In genomic region chr5:139291811-139292560, GRCm38 (mm10) we compare ENCODE assay signal across 14 mouse cellular contexts. TPM values are rescaled to one million over a fixed set of nuclear protein-coding genes. Genes with fewer than 3 reads are reported as not detected.
DNase-seq lines count a peak whose midpoint lies in the region.
"Had no signal": no experiment of that assay in that cellular context is flagged by ENCODE, and none has a peak within 500 bp of the region (broad histone marks: within the 10 kb centered on the region; RNA-seq: fewer than 3 reads in every experiment).

No protein-coding gene starts in this region.

- peak; percentile 35 for DNase-seq in heart, postnatal 4 days
- no peak for DNase-seq in heart, postnatal 10 days
- DNase-seq in retina, postnatal 1 day: peak; percentile 38
- no peak for DNase-seq in retina, embryonic 14.5 days (ENCODE audit: low spot score)
- peak; percentile 22 for DNase-seq in adipocyte (ENCODE audit: low spot score)
- DNase-seq in kidney, postnatal 4 days: peak; percentile 49 to 63
- no peak for DNase-seq in neural tube, embryonic 10.5 days (ENCODE audit: extremely low spot score, low spot score)
- no peak for DNase-seq in right cerebral cortex, postnatal 36 days (ENCODE audit: low spot score in 2 of 2)
- DNase-seq: cerebellum, adult 9-10 months; gastrocnemius, postnatal 25 days; liver, embryonic 13.5 days; midbrain, embryonic 14.5 days; right cerebral cortex, postnatal 25 days; thymus, postnatal 14 days had no signal

- intact Hi-C loops in heart, postnatal 10 days (cut with DNase I): no loop called here

RNA-seq across cellular contexts. Expression of gene Adap1, which starts 33.4 kb away (rescaled TPM):
- 1 to 10 TPM; 1.8 to 2.4 TPM for total RNA-seq in heart, postnatal 4 days (2021)
- 1 to 10 TPM; 1.6 to 1.8 TPM for total RNA-seq in heart, postnatal 10 days (2021)

RNA-seq across cellular contexts. Expression of gene Get4, which starts 39.9 kb away (rescaled TPM):
- total RNA-seq in heart, postnatal 4 days (2021): 10 to 100 TPM; 76.4 to 80.4 TPM
- total RNA-seq in heart, postnatal 10 days (2021): 10 to 100 TPM; 57.6 to 59.4 TPM

RNA-seq across cellular contexts. Expression of gene Cox19, which starts 59.2 kb away (rescaled TPM):
- 10 to 100 TPM; 76.9 to 79.3 TPM for total RNA-seq in heart, postnatal 4 days (2021)
- total RNA-seq in heart, postnatal 10 days (2021): 10 to 100 TPM; 88.8 to 96.4 TPM

Comparison
In these comparisons a context has a peak if more than half of its experiments do, and no peak if none do; other contexts are left out.
1. DNase-seq: peak in heart, postnatal 4 days (single experiment), retina, postnatal 1 day (single experiment), adipocyte (single experiment) and kidney, postnatal 4 days (2 of 2); none in heart, postnatal 10 days (0 of 2), retina, embryonic 14.5 days (single experiment), neural tube, embryonic 10.5 days (single experiment) and right cerebral cortex, postnatal 36 days (0 of 2).